Mouse (Mus musculus): ENCODE measurements at regions not wholly inside any gene's neighbourhood (a gene's known extent, or its start where the extent isn't known, plus 50 kb on each side); places are given as distances from the start of the nearest gene placed in this dataset.

- TF ChIP-seq CTCF (IDR thresholded peaks at IDR 0.05; ENCODE audit: low read depth, low read length) = no peak
- TF ChIP-seq POLR2A (IDR thresholded peaks at IDR 0.05; ENCODE audit: insufficient read depth, low read length) = no peak
- no peak for TF ChIP-seq EP300 (IDR thresholded peaks at IDR 0.05; ENCODE audit: insufficient read depth, low read depth, low read length)
Measured at GRCm38 (mm10) chr16:51041311-51041710, 450.4 kb upstream of the Ccdc54 start.
